Mouse (Mus musculus): ENCODE results near the gene Hk1.
A peak's percentile ranks its signal among the peaks of the same experiment; 100 is the strongest.

The Hk1 gene

DNA sequence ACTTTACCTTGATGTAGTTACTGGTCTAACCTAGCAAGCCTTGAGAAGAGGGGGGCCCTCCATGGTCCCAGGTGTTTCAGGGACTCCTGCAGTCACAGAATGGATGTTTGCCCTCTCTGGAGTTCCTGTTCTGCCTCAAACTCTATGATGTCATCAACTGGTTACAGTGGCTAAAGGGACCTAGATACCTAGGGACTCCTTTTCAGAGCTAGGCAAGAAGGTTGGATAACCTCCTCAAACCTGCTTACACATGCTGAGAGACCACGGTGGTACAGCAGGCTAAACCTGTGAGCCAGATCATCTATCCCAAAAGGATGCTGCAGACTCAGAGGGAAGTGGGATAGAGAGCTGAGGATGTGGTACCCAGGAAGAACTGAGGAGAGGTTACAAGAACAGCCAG is at the start of gene Hk1:
Gene Hk1, minus strand, starts transcription at position 101 of the 400 bp plus-strand sequence.
- DNase-seq: no peak

- no peak for DNase-seq
Observed at GRCm38 (mm10) chr10:62425081-62425871, 45.6 kb upstream of the Hk1 start.

GRCm38 (mm10) chr10:62422255-62422654 is 42.5 kb upstream of the Hk1 start, which contains the start of gene Hkdc1:
Hkdc1 (minus strand) TSS chr10:62422491.
- peak; percentile 67 for DNase-seq

DNA sequence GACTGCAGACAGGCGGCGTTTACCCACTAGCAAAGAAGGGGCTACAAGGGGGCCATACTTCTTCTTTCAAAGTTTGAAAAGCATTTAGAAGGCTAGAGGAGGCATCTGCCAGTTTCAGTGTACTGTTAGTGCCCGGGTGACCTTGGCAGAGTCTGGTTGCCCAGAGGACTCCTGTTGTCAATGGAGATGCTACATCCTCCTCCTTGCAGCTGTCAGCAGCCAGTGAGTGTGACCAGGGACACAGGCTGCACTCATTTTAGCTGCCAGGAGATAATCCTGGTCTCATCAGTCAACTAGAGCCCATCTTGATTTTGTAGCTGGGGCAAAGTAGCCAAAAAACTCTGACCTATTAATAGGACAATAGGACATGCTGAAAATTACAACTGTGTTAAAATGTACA is 41.4 kb upstream of the Hk1 start:
- no peak for DNase-seq

DNA sequence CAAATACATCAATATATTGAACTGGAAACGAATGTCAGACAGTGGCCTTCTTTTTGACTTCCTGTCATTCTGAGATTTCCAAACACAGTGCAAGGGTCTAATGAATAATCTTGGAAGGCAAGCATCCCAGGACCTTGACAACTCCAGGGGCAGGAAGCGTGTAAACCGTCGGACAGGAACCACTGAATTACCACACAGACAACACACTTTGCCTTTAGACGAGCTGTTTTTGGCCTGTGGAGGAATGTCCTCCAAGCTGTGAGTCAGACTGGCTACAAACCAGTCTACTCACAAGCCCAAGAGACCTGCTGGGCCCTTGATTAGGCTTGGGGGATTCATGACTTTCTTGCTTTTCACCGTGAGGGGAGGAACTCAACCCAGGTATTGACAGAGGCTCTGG is 40.7 kb upstream of the Hk1 start:
- DNase-seq: no peak

- no peak for DNase-seq
Observed at GRCm38 (mm10) chr10:62419422-62419821, 39.7 kb upstream of the Hk1 start.

DNA sequence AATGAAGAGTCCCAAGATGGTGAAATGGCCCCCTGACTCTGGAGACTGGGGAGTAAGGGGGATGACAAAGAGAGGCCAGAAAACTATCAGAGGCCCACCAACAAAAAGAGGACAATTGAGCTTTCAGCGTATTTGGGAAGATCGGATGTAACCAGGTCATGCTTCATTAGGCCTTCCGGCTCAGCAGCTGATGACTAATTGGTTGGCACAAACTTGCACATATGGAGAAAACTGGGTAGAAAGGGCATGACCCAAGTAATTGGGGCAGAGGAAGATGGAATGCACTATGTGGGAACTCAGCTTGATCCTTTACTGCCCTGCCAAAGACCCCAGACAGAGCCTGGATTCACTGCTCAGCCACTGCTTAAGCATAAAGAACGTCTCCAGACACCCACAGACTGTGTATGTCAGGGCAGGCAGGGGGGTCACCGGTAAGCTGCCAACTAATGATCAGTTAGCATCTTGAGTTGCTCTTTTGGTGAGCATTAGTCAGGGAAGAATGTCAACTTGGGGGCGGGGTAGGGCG is 39.2 kb upstream of the Hk1 start:
- no peak for DNase-seq

DNA sequence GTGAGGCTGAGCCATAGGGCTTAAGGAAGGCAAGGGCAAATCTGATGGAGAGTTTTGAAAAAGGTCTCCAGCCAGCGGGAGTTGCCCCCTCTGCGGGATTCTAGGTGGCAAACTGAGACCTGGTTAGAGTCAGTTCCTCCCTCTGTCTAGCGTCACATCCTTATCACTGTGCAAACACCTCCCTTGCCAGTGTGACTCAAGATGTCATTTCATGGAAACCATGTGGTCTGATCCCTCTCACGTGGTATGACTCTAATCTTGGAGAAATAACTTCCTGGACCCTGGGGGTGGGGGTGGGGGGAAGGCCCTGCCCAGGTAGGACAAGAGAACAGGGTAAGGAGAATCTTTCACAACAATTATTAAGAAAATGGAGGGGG is 33.9 kb upstream of the Hk1 start:
- peak; percentile 68 for DNase-seq

- DNase-seq: peak; percentile 44
Observed at GRCm38 (mm10) chr10:62412906-62413605, 33.3 kb upstream of the Hk1 start.

- no peak for DNase-seq
Observed at GRCm38 (mm10) chr10:62411431-62412410, 32.0 kb upstream of the Hk1 start.

- peak; percentile 76 for DNase-seq
Observed at GRCm38 (mm10) chr10:62410943-62411342, 31.2 kb upstream of the Hk1 start.

DNA sequence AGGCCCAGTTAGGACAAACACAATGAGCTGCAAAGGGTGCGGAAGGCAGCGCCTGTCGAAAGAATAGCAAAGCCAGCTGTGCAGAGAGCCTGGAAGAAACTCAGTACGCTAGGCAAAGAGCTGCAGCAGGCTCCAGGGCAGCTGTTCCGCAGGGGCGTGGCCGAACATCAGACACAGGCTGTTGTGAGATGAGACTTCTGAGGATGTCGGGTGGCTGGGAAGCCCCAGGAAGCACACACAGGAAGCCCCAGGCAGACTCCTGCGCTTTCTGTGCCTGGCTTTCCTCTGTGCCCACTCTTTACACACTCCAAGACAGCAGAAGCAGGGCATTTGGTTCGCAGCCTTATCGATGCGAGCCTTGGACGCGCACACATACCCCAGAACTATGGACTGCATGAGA is 25.2 kb upstream of the Hk1 start:
- peak; percentile 33 for DNase-seq

DNA sequence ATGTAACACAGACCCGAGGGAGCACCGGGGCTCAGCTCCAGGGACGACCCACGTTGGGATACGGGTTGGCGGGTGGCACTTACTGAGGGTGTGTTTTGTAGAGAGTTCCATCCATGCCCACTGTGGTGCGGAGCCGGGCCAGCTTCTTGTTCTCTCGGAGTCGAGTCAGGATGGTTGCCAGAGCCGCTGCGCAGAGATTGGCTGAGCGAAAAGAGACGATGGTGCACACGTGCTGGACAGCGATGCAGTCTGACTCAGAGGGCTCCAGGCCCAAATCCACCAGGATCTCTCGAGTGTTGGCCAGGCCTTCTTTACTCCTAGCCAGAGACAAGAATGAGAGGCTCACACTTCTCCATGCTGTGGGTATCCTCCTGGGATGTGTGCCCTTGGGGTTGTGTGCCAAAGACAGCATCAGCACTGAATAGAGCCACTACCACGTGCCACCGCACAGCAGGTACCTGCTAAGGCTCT is 22.0 kb upstream of the Hk1 start:
- no peak for DNase-seq

DNA sequence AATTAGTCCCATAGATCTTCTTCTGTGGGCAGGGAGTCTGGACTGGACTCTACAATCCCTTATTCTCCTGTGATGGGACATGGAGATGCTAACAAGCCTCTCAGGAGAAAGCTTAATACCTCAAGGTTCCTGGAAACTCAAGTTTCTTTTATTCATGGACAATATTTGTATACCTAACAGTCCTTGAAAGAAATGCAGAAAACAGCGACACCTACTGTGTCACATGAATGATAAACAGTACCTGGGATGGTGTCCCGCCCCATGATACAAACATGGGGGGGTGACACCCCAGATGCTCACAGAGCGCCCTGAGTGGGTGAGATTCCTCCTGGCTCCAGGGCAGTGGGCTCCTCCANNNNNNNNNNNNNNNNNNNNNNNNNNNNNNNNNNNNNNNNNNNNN is 3.3 kb upstream of the Hk1 start:
- no peak for DNase-seq

GRCm38 (mm10) chr10:62380936-62381335 is 1.2 kb upstream of the Hk1 start:
- peak; percentile 15 for DNase-seq

DNA sequence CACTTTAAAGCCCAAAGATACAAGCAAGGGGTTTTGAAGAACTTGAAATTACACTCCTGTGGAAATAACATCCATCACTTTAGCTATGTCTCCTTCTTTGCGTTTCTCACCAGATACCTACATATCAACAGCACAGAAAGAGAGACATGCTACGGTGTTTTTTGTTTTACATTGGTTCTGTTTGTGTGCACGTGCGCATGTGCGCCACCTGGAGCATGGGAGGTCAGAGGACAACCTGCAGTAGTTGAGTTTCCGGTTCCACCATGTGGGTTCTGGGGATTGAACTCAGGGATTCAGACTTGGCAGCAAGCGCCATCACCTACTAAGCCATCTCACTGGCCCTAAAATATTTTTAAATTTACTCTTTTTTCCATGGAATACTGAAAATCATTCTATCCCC is 20.9 kb downstream of the Hk1 start:
- DNase-seq: no peak

DNA sequence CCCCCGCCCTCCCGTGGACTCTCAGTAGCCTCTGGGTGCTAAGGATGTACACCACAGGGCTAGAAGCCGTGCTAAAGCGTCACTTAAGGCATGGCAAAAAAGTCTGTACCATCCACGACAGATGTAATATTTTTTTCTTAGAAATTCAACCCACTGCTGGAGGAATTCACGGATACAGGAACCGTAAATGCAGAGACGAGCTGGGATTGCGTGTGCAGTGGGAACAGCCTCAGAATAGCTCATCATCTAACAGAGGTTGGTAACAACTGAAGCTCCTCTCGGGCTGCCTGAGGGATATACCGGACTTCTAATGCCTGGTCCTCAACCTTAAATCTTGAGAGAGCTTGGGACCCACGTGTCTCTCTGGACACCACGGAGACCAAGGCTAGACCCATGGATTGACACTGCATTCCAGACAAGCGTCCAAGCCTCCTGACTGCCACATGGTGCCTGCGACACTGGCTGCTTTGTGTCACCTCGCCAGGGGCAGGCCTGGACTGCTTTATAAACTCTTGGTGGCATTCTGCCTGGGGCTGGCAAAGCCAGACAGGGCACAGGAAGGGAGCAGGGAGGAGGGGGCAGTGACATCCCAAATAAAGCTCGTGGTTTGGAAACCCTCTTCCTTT is 23.5 kb downstream of the Hk1 start:
- no peak for DNase-seq

- DNase-seq: no peak
Observed at GRCm38 (mm10) chr10:62345147-62345546, 34.6 kb downstream of the Hk1 start.

DNA sequence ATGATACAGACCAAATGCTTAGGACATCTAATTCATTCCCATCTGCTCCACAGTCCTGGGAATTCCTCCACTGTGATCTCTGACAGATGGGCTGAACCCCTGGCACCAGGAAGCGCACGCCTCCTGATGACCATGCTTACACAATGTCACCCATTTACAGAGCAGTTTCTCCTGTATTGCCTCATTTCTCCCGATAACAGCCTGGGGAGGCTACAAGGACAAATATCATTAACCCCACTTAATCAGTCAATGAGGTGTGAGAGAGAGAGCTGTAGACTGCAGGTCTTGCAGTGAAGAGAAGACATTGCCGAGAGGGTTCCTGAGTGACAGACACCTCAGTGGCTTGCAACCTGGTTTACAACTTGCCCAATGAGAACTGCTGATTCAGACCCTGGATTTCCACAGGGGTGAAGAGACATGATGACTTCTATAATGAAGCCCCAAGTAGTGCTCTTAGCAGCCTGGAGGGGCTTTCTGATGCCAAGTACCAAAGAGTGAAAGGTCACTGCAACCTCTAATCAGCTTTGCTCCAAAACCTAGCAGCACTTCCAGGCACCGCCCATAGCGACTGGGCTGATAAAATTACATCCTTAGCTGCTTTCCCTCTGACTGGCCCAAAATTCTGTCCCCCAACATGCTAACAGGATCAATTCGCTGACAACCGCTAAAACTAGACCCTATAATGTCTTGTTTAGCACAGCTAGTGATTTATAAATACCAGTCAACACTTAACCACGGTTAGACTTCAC is 35.5 kb downstream of the Hk1 start:
- DNase-seq: no peak

DNA sequence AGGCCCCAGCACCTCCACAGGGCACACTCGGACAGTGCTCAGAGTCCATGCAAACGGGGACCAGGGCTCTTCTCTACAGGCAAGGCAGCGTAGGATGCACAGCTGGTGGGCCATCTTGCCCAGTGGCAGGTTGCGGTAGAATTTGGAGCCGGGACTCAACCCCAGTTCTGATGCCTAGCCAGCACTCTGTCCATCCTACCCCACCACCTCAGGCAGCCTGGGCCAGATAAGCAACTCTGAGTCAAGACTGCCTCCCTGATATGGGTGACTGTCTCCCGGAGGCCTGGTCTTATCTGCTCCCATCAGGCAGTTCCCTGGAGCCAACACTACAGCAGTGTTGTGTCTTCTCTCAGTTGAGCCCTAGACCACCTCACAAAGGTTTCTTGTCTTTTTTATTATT is 37.2 kb downstream of the Hk1 start:
- no peak for DNase-seq

DNA sequence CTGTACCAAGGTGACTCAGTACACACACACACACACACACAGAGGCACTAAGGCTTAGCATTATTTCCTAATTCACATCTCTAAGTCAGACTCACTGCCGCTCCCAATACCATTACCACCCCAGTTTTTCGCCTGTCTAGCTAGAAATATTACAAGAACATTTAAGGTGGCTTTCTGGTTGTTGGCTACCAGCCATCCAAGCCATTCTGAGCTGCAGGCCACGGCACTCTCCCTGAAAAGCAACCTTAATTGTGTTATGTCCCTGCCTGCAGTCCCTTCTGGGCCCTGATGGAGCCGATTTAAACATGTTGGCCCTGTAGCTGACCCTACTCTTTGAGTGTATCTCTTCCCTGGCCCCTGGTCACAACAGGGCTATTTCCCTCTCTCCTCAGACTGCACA is 37.8 kb downstream of the Hk1 start:
- no peak for DNase-seq

DNA sequence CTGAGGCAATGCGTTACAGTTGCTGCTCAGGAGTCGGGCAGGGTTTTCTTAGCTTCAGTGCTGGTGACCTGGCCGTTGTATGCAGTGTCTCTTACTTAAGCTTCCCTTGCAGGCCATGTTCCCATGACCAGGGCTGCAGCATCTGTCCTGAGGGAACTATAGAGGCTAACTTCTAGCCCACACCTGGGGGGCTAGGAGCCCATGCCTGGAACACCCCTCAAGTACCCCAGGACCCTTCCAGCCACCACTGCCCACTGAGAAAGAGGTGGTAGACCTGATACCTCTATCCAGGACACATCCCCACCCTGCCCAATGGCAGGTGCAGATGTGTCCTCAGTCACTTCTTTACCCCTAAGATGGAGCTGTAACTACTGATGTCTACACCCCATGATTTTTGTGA is 38.7 kb downstream of the Hk1 start:
- no peak for DNase-seq

Data from lung, postnatal 36 days (tissue).